Mouse (Mus musculus): ENCODE results near the gene Nckap5. TPM values are rescaled to one million over a fixed set of nuclear protein-coding genes. Genes with fewer than 3 reads are reported as not detected.
A peak's percentile ranks its signal among the peaks of the same experiment; 100 is the strongest.

The Nckap5 gene
- total RNA-seq, 2 experiments from 2014 or later = not detected

DNA sequence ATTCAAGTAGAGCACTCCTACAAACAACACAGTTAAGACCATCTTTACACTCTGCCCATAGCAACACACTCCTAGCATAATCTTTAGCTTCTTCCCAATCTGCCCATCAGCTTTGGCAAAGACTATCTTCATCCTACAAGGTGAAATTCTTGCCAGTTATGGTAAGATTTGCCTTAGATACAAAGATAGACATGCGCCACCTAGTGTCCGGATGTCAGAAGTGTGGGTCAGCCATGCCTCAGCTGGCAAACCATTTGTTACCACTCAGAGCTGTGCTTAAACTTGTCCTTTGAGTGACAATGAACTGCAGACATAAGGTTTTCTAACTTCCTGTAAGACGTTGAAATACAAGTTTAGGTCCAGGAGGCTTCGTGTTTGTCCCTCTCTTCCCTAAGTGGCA is 422.7 kb downstream of the Nckap5 start:
- peak; percentile 51; the same call in 1 of the 2 replicates for ATAC-seq (ENCODE audit: poor library complexity, severe bottlenecking)

DNA sequence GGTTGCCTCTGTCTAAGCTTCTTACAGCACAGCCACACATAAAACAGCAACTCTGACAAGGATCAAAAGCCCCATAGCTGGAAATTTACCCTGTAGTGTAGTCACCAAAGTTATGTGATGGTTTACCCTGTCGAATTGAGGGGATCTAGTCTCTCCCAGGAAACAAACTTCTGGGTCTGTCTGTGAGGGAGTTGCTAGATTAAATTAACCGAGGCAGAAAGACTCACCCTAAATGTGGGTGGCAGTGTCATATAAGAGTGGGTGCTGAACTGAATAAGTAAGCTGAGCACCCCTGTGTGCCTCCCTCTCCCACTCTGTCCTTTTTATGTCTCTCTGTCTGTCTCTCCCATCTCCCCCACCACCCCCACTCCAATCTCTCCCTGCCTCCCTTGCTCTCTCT is 425.1 kb downstream of the Nckap5 start:
- no peak for ATAC-seq (ENCODE audit: poor library complexity, severe bottlenecking)

DNA sequence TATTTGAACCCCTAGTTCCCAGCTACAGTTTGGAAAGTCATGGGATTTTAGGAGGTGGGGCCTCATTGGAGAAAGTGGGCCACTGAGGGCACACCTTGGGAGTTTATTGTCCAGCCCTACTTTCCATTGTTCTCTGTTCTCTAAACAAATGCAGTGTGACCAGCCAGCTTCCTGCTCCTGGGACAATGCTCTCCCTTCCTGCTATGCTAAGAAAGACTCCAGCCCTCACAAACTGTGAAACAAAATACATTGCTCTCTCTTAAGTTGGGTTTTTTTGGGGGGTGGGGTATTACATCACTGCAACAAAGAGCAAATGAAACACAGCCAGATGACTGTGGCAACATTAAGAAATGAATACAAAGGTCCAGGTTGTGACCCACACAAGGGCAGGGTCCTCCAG is 426.6 kb downstream of the Nckap5 start:
- no peak for ATAC-seq (ENCODE audit: poor library complexity, severe bottlenecking)

DNA sequence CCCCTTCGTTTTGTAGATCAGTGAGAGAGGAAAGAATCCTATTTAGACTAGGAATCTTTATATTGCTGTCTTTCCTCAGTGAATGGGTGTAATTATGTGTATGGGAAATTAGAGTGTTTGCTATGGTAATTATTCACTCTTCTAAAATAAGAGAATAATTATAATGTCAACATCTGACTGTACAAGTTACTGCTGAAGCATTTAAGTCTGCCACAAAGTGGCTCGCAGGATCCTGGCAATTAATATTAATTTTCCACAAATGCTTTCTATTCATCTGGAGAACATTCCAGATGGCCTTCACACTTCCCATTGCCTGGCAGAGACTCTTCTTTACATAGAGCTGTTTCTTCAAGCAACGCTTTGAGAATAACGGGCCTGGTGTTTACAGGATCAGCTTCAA is 439.4 kb downstream of the Nckap5 start:
- ATAC-seq (ENCODE audit: poor library complexity, severe bottlenecking) = no peak

DNA sequence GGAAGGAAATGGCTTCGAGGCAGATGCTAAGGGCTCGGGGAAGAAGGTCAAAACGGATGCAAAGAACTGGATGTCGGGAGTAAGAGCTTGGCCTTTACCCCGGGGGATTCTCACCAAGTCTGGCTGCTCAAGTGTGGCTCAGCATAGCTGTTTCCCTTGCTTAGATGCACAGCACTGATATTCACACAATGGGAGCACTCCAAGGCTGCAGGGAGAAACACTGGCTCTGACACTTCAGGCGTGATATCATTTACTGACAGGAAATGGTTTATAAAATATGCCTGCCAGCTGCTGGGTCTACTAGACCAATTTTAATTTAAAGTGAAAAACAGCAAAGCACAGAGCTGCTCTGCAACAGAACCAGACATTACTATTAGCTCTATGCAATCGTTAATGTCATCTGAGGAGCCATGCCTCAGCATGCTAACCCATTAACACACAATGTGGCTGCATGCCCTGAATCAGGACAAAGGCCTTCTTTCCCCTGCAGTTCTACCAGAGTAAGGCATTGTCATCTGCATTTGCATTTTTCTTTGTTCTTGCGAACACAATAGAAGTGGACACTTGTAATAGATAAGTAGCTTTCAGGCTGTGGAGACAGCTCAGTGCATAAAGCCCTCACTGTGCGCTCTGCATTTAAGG is 453.1 kb downstream of the Nckap5 start:
- ATAC-seq (ENCODE audit: poor library complexity, severe bottlenecking) = no peak

DNA sequence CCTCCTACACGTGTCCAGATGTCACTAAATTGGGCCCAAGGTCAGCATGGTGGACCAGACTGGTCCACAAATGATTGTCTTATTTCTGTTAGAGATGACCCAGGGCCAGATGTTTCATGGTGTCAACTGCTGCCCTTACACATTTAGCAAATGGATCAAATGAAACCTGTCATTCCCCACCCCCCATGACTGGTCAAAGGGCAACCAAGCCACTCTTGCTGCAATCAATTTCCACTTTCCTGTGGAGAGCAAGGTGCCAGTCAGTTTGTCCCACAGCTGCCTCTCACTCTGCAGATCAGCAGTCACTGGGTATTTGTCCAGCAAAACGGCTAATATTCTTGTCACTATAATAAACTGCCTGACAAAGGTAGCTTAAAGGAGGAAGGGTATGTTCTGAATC is 463.9 kb downstream of the Nckap5 start:
- ATAC-seq (ENCODE audit: poor library complexity, severe bottlenecking) = no peak

DNA sequence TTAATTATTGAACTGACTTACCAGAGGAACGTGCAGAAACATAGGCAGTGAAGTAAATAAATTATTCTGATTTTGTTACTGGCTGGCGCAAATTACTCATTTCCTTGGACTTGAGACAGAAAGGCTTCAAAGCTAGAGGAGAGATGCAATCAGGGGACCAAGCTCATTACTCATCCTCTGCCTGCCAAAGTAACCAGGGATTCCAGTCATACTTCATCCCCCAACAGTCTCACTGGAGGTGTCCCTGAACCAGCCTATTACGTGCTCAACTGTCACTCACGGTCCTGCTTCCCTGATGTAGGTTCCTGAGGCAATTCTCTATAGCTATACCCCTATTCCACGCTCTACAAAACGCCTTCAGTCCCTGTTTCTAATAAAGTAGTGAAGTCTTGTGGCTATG is 466.0 kb downstream of the Nckap5 start:
- no peak for ATAC-seq (ENCODE audit: poor library complexity, severe bottlenecking)

DNA sequence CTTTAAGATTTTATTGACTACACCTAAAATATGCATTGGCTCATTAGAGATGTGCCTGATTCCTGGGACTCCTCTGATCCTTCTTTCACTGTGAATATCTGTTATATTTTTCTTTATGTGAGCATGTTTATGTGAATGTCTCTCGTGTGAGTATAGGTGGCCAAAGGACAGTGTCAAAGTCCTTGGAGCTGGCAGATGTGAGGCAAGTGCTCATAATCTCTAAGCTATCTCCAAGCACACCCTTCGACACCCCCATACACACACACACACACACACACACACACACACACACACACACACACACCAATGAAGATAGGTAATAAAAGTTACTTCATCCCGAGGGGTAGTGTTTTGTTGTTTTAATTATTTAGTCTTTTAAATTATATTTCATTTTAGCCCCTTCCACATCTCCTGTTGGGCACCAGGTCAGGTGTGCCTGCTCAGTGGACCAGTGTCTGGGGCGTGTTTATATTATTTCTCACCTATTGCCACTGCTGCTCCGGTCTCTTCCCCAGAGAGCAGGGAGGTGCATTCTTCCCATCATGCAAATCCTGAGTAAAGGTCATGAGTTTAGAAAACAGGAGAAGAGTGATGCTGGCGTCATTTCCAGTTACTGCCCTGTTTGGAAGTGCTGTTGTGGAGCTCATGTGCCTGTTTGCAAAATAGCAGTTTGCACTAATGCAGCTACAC is 469.9 kb downstream of the Nckap5 start:
- ATAC-seq (ENCODE audit: poor library complexity, severe bottlenecking) = no peak

DNA sequence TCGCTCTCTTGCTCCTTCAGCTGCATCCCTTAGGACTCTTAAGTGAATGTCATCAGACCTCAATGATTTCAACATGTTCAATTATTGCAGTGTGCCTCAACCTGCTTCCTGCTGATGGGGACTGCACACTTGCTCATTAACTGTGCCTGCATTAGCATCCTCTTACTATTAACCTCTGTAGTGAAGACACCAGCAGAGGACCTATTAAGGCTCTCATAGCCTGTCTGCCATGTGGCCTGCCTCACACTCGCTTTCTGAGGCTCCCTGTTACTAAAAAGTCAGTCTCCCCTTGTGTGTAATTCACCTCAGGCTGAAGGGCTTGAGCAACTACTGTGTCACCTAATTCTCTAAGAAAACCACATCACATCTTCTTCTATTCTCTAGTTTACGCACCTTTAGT is 470.5 kb downstream of the Nckap5 start:
- no peak for ATAC-seq (ENCODE audit: poor library complexity, severe bottlenecking)

DNA sequence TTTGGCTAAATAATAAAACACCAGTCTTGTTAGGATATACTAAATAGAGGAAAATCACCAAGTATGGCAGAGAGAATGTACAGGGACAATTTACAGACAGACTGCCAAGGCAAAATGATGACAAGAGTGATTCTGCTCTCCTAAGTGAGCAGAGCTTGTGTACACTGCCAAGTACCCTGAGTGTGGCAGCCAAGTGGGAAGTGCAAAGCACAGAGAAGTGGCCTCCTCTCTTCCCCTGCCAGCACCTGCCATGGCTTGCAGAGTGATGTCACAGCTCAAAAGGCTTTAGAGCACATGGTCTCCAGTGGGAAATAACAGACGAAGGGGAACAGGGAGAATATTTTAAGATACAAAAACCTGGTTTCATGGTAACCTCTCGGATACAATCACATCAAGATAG is 488.8 kb downstream of the Nckap5 start:
- no peak for ATAC-seq (ENCODE audit: poor library complexity, severe bottlenecking)

DNA sequence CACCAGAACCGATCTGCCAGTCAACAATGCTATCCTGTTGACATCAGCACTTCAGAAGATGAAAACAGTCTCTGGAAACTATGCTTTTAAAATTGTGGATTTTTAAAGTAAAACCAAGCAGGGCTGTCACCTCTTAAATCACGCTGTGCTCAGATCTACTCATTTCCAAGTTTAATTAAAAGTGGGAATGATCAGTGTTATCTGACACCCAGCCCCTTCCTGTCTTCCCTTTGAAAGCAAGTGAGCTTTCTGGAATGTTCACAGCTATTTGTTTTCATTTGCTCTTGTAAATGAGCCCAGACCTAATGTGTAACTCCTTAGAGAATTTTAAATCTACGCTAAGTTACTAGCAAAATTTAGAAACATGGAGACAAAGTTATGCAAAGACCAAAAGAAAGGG is 491.3 kb downstream of the Nckap5 start:
- ATAC-seq (ENCODE audit: poor library complexity, severe bottlenecking) = no peak

DNA sequence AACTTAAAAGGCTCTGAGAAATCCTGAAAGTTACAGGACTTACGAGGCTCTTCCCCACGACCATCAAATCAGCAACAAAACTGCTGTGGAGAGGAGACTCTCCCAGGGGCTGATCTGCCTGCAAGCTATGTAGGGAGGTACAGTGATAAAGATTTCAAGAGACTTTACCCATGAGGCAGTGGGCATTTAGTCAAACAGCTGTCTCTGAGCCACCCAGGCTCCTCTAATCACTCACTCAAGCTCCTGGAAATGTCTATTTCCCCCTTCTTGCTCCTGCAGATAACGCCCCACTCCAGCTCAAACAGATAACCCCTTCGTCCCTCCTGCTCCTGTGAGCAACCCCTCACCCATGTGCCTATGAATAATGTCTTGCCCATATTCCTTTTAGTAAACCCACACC is 496.4 kb downstream of the Nckap5 start:
- ATAC-seq (ENCODE audit: poor library complexity, severe bottlenecking) = no peak

DNA sequence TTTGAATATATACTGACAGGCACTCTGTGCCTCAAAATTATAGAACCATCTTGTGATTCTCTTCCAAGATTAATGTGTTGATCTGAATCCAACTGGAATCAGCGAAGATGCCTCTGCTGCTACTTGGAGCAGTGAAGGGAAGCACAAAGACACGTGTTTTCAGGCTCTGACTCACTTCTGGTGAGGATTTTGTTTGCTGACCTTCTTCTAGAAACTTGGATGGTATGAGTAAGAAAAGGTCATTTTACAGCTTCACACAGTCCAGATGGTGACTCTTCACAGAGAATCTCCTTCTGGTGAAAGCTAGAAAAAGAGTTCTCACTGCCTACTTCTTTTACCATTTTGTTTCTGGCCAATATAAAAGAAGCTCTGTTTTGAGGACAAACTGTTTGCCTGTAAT is 498.6 kb downstream of the Nckap5 start:
- ATAC-seq (ENCODE audit: poor library complexity, severe bottlenecking) = no peak

DNA sequence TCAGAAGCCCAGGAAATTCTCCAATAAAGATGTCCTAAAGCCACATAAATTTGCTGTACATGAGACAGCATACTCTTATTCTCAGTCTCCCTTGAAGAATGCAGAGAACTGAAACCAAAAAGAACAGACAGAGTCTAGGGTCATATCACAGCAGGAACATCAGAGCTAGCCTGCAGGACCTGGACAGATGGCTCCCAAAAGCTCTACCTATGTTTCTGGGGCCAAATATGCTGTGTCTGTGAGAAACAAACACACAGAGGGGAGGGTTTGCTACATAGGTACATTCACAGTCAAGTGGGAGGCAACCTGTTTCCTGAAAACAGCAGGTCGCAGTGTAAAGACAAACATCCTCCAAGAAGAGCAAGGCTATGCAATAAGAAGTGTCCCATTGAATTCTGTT is 509.9 kb downstream of the Nckap5 start:
- no peak for ATAC-seq (ENCODE audit: poor library complexity, severe bottlenecking)

DNA sequence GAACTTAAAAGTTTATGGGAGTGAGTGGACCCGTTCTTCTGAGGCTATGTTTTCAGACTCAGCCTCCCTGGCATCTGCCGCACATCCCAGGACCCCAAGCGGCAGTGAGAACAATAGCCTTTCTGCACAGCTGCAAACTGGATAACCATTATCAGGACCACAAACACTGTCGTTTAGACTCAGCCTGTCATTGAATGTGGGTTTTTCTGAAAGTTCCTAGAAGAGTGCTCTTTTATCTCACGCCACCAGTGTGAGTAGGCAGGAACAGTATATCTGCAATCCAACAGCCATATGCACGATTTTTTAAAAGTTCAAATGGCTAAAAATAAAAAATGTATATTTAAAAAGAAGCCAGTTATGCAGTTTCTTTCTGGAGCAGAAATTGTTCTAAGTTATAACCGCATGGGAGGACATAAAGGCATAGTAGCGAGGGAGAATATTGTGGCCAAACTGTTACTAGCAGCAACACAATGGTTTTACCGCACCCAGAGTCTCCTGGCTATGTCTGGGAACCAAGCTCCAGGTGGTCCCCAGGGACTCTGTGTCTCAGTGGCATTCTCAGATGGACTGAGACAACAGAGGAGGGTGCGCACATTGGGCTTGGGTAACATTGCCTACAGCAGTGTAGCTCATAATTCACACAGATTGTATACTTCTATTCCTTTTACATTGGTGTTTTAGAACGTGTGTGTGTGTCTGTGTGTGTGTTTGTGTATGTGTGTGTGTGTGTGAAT is 512.6 kb downstream of the Nckap5 start:
- no peak for ATAC-seq (ENCODE audit: poor library complexity, severe bottlenecking)

DNA sequence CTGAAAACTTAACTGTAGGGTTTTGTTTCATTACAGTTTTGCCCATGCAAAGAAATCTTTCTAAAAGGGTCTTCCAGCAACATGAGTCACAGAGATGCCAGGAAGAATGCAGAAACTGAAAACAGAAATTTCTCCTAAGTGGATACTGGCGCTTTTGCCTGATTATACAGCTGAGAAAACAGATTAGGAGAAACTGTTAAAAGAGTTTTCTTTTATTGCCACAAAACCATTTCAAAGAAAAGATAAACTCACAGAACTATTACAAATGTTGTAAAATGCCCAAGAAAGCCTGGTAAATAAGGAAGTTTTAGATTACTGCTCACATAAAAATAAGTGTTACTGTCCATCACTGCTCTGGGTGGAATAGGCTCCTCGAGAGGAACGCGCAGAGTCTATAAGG is 513.3 kb downstream of the Nckap5 start:
- no peak for ATAC-seq (ENCODE audit: poor library complexity, severe bottlenecking)

DNA sequence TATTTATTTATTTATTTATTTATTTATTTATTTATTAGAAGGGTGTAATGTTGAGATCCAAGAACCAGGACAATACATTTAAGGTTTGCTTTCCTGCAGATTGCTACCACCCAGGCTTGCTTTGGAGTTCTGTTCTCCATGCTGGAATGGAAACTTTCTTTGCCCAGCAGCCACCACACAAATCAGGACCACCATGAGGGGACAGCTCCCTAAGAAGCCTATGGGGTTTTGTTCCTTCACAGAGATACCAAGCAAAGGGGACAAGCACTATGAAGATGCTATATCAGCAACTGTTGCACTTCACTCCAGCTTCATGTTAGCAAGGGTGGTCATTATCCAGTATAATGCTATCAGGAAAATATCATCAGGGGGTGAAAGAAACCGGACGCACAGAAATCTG is 513.7 kb downstream of the Nckap5 start:
- ATAC-seq (ENCODE audit: poor library complexity, severe bottlenecking) = no peak

DNA sequence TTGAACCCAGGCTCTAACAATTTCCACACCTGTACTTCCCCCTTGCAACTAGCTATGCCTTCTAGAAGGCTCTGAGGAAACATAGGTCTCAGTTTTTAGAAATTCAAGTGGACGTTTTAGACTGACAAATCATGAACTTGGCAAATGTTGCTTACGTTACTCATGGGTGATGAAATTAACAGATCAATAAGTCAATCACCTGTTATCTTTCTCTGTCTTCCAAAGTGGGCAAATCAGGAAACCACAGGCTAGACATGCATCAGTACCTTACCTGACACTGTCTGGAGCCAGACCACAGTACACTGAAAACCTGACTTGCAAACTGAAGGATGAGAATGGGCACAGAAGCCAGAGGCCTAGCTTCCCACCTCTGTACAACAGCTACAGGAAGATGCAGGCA is 529.5 kb downstream of the Nckap5 start:
- ATAC-seq (ENCODE audit: poor library complexity, severe bottlenecking) = no peak

DNA sequence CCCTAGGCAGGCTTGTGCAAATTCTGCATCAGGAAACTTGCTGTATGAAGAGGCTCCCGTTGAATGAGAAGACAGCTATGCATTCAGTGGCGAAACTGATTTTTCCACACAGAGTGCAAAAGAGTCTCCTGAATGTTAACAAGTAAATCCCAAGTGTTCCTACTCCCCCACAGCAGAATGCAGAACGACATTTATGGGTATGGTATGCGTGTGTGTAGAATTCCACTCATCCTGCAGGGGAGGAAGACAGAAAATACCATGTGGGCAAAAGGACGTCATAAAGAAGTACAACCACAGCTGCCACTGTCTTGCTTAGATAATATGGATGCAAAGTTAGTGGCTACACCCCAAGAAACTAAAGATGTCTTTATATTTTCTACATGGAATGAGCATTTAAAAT is 565.7 kb downstream of the Nckap5 start:
- ATAC-seq (ENCODE audit: poor library complexity, severe bottlenecking) = no peak

DNA sequence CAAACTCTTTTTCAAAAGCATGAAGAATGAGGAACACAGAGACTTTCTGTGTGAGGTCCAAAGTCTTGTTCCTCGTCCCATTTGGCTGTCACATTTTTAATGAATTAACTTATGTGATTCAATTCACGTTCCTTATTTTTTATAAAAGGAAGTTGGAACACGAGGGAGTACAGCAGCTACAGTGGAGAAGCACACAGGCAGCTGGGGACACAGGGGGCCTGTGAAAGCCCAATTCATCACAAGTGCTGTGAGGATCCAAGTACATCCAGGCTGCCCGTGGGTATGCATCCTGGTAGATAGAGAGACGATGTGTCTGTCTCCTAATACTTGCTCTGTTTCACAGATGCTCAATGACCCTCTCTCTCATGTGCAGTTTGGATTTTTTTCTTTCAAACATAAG is 576.2 kb downstream of the Nckap5 start:
- no peak for ATAC-seq (ENCODE audit: poor library complexity, severe bottlenecking)

DNA sequence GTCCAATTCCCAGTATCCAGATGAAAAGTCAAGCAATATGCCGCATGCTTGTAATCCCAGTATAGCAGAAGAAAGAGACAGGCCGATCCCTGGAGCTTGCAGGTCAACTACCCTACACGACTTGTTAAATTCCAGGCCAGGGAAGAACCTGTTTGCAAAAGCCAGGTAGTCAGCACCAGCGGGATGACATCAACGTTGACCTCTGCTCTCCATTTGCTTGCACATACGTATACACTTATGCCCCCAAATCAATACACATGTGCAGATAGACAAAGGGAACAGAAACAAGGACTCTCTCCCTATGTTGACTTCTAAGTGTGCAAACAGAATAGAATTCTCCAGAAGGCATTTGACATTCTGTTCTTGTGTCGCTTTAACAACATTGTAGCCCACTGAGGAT is 576.7 kb downstream of the Nckap5 start:
- ATAC-seq (ENCODE audit: poor library complexity, severe bottlenecking) = no peak

DNA sequence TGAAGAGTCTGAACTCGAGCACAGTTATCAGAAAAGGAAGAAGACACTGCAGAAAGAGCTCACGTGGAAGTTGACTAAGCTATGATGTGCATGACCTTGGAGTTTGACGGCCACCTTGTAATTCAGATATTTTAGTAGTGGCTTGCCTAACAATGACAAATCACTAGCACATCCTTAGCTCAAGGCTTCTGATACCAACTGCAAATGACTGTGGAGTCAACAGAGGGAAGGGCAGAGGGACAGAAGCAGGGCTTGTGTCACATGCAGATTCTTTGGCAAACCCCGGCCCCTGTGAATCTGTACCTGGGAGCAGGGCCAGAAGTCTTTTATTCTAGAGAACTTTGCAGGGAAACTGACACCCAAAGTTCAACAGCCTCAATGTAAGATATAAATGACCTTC is 597.4 kb downstream of the Nckap5 start:
- ATAC-seq (ENCODE audit: poor library complexity, severe bottlenecking) = no peak

Data from megakaryocyte, adult 5-6 weeks (primary cell).